Mouse (Mus musculus) left cerebral cortex, postnatal 10 days (tissue): ENCODE measurements around the gene Ptbp1. TPM values are rescaled to one million over a fixed set of nuclear protein-coding genes. Genes with fewer than 3 reads are reported as not detected.

Experiments
- DNase-seq, 2 experiments: peaks; one replicate each; pipeline ENCODE4 v3.0.0; 2021 to 2022; ENCODE audit warnings: low spot score in 2 of 2, mixed read lengths in 1 of 2; ENCODE audit errors: extremely low spot score in 1 of 2
- intact Hi-C: fragments of 180-260 bp; cut with DNase I; formaldehyde crosslinking; loops from one replicate; pipeline ENCODE4 v1.15.1; 2025
- microRNA-seq: library from miRNA; unstranded; fragments of <30 nt; microRNA quantifications from one replicate; pipeline ENCODE4 v1.2.0, GENCODE M21; 2022
- total RNA-seq, 2 experiments: library from RNA; stranded (reverse); gene quantifications; 2 replicates each; pipeline ENCODE4 v1.2.3; 2021

The Ptbp1 gene
- total RNA-seq, 2 experiments from 2014 or later = 58.2 to 62.2 TPM

DNA sequence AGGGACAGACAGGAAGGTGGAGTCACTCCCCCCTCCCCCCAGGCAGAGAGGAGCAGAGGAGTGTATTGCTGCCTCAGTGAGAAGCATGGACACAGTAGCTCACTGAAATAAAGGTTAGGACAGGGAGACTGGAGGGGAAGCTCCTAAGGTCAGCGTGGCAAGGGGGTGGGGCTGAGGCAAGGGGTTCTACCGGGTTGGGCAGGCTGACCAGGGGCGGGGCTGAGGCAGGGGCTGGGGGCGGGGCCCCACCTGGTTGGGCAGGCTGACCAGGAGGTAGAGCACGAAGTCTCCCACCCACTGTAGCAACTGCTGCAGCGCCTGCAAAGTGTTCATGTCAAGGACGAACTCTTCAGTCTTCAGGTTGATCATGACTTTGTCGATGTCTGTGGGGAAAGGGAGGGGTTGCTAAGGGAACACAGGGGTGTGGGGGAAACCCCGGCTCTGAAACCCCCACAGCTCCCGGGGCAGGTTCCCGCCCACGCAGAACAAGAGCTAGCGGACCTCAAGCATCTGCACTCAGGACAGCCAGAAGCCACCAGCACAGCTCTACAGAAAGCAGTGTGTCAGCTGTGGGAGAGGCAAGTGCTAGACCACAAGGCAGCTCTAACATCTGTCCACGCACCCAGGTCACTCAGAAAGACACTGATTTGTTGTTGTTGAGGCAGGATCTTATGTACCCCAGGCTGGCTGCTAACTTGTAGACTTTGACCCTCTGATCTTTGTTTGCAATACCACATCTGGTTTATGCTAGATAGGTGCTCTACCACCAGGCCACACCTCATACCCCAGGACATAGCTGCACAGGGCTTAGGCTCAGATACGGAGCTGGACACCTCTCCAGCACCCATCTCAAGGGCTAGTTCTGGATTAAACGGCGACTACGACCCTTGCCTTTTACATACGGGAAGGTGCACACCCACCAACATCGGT is 43.4 kb downstream of the Ptbp1 start:
- DNase-seq = no peak
- intact Hi-C loops = no loop called here

DNA sequence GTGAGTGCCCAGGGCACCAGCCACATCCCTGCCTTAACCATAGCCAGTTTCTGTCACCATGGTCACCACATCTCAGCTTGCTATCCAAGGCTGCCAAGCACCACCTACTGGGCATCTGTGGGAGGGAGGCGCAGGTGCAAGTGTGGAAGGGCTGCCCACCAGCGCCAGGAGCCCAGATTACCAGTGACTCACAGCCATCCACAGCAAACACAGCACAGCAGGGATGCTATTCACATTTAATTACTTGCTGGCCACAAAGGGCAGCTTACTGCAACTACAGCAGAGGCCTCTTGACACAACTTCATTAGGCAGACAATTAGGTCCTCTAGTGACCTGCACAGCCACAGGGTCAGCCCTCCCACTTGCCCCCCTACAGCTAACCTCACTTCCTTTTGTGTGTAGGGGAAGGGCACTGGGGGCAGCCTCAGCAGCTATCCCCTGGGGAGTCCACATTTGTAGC is 46.8 kb downstream of the Ptbp1 start:
- intact Hi-C loops = no loop called here
- DNase-seq = no peak

DNA sequence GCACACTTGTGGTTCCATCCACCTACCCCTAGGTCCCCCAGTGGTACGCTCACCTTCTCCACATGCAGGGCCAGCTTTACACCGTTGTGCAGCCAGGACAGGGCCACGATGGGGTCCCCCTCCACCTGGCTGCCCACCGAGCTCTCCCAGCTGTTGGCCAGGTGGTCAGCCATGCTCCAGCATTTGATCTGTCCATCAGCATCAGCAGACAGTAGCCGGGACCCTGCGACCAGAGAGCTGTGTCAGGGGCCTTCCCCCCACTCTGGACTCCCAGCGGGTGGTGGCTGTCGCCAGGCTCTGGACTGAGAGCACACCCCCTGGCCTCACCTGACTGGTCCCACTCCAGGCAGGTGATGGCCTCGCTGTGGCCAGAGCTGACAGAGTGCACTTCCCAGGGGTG is 52.5 kb downstream of the Ptbp1 start:
- intact Hi-C loops = no loop called here
- DNase-seq = no peak

DNA sequence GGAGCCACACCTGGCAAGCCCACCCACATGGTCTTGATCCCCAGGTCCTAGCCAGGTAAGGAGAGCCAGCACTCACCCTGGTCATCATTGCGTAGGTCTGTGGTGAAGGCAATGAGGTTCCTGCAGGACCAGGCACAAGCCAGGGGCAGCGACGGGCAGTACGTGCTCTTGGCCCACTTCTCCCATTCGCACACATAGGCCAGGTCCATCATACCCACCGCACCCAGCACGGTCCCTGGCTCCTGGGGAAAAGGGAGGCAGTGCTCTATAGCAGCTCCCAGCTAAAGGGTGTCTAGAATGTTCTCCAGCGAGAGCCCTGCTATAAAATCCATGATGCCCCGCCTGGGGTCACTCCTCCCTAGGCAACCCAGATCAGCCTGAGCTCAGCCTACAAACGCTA is 53.2 kb downstream of the Ptbp1 start:
- no peak for DNase-seq
- intact Hi-C loops = no loop called here

DNA sequence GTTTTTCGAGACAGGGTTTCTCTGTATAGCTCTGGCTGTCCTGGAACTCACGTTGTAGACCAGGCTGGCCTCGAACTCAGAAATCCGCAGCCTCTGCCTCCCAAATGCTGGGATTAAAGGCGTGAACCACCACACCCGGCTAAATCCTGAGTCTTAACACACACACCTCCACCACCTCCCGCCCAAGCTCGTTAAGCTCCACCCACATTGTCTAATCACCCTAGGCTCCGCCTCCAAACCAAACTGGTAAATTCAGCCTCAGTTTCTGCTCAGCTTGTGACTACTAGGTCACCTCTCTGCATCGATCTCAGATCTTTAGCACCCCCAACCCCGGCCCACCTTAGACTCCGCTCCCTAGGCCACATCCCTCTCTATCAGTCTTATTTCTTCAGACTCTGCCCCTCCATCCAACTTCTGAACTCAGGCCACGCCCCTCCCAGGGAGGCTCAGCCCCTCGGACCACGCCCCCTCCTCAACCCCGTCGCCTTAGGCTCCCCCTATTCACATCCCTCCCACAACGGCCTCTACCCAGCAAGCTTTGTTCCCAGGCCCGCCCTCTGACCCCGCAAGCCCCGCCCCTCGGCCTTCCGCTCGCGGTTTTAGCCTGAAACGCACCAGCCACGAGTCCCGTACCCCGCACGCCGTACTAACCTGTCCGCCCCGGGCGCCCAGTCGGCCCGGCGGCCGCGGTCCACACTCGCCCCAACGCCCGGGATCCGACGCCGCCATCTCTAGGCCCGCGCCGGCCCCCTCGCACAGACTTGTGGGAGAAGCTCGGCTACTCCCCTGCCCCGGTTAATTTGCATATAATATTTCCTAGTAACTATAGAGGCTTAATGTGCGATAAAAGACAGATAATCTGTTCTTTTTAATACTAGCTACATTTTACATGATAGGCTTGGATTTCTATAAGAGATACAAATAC is 54.2 kb downstream of the Ptbp1 start, which contains the start of gene Med16:
TSS of gene Med16 (minus strand) at position 757 of the 925 bp plus-strand sequence.
- intact Hi-C loops = no loop called here
- DNase-seq = peak; percentile 90 to 97

DNA sequence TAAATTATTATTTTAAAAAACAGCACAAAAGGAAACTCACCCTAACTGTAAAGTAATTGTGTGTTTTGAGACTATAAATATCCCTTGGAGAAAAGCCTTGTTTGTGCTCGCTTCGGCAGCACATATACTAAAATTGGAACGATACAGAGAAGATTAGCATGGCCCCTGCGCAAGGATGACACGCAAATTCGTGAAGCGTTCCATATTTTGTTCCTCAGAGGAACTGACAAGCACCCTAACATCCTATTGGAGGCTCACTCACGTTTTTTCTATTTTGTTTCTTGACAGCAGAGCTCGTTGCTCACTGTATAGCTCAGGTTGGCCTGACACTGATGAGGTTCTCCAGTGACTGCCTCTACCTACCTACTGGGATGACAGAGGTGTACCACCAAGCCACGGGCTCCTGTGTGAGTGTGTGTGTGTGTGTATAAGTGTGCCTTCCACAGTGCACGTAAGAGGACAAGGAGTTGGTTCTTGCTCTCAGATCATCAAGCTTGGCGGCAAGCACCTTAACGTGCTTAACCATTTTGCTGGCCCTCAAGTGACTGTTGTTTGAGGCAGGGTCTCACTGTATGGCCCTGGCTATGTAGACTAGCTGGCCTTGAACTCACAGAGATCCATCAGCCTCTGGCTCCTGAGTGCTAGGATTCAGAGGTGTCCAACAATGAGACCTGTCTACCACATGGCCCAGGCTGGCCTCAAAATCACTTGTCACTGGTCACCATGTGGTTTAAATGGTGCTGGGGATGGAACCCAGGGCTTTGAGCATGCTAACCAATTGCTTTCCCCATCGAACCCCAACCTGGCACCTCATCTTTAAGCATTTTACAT is 55.1 kb downstream of the Ptbp1 start:
- peak in 1 of 2 experiments; percentile 72 for DNase-seq
- intact Hi-C loops = no loop called here

DNA sequence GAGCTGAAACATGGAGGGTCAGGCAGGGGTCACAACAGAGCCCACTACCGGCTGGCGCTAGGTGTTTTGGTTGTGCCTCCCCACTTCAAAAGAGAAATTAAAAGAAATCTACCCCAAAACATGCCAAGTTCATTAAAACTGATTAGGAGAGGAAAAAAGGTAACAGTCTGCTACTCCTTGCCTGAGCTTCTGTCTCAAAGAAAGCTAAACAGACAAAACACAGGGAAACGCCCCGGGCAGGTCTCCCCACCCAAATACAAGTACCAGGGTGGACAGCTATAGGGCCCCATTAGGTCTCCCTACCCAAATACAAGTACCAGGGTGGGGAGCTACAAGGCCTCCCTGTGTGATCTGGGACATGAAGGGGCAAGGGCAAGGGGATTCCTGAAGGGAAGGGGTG is 56.3 kb downstream of the Ptbp1 start, which contains the start of gene Gm26602:
TSS of gene Gm26602 (plus strand) at position 301 of the 400 bp plus-strand sequence.
- intact Hi-C loops = no loop called here
- DNase-seq = no peak

DNA sequence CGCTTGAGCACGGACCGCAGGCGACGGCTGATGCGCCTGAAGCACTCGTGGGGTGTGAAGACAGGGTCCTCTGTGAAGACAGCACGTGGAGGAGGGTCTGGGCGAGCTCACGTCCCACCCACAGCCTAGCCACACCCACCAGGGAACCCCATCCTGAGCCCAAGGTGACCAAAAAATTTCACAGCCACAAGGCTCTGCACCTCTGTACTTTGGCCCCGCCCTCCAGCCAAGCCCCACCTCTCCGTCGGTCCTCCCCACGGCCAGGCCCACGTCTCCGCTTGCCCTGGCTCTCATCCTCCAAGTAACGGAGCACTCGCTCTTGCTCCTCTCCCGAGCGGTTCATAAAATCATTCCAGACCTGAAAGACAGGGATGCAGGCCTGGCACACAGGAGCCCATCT is 58.2 kb downstream of the Ptbp1 start:
- DNase-seq = peak in 1 of 2 experiments; percentile 44
- intact Hi-C loops = no loop called here

Small RNA genes lying within 50 kb of the gene (microRNA-seq; reads per million reads assigned to microRNA genes)
- not detected for gene Mir6910

Other genes starting within 250 kb of the Ptbp1 start
- 10 to 100 TPM; 13.3 to 14.2 TPM for gene C2cd4c, start 240.4 kb upstream of the Ptbp1 start, total RNA-seq
- gene Shc2, start 216.5 kb upstream of the Ptbp1 start, total RNA-seq = 10 to 100 TPM; 47.1 to 50.7 TPM
- gene Odf3l2, start 208.7 kb upstream of the Ptbp1 start, total RNA-seq = under 1 TPM; 0.39 to 0.73 TPM
- gene Madcam1, start 189.9 kb upstream of the Ptbp1 start, total RNA-seq = under 1 TPM; 0.47 to 0.49 TPM
- 10 to 100 TPM; 69.6 to 72.6 TPM for gene Tpgs1, start 185.1 kb upstream of the Ptbp1 start, total RNA-seq
- 10 to 100 TPM; 64.9 to 66.8 TPM for gene Cdc34, start 172.2 kb upstream of the Ptbp1 start, total RNA-seq
- 1 to 10 TPM; 1.2 to 1.5 TPM for gene Gzmm, start 165.4 kb upstream of the Ptbp1 start, total RNA-seq
- 100 to 1,000 TPM; 697 to 706 TPM for gene Bsg, start 149.9 kb upstream of the Ptbp1 start, total RNA-seq
- 10 to 100 TPM; 75.5 to 80.0 TPM for gene Hcn2, start 137.8 kb upstream of the Ptbp1 start, total RNA-seq
- 10 to 100 TPM; 40.1 to 43.7 TPM for gene Polrmt, start 107.8 kb upstream of the Ptbp1 start, total RNA-seq
- gene Fgf22, start 99.4 kb upstream of the Ptbp1 start, total RNA-seq = 1 to 10 TPM; 1.9 to 3.0 TPM
- gene Rnf126, start 87.5 kb upstream of the Ptbp1 start, total RNA-seq = 10 to 100 TPM; 90.7 to 95.8 TPM
- 1 to 10 TPM; 1.7 to 2.6 TPM for gene Fstl3, start 77.2 kb upstream of the Ptbp1 start, total RNA-seq
- under 1 TPM; 0.32 to 0.54 TPM for gene Prss57, start 63.5 kb upstream of the Ptbp1 start, total RNA-seq
- gene Palm, start 60.9 kb upstream of the Ptbp1 start, total RNA-seq = 100 to 1,000 TPM; 430 to 432 TPM
- gene Misp, start 33.4 kb upstream of the Ptbp1 start, total RNA-seq = under 1 TPM; 0.30 to 0.51 TPM
- 1 to 10 TPM; 4.5 to 5.2 TPM for gene Prtn3, start 20.0 kb downstream of the Ptbp1 start, total RNA-seq
- 100 to 1,000 TPM; 135 to 142 TPM for gene Plppr3, start 20.2 kb downstream of the Ptbp1 start, total RNA-seq
- not detected for gene Elane, start 31.8 kb downstream of the Ptbp1 start, total RNA-seq
- gene Cfd, start 36.4 kb downstream of the Ptbp1 start, total RNA-seq = not detected
- gene Med16, start 54.5 kb downstream of the Ptbp1 start, total RNA-seq = 10 to 100 TPM; 55.4 to 61.9 TPM
- gene Gm26602, start 56.4 kb downstream of the Ptbp1 start, total RNA-seq = not detected
- gene Kiss1r, start 62.5 kb downstream of the Ptbp1 start, total RNA-seq = 1 to 10 TPM; 6.8 to 8.4 TPM
- gene R3hdm4, start 66.8 kb downstream of the Ptbp1 start, total RNA-seq = 100 to 1,000 TPM; 389 to 406 TPM
- gene Arid3a, start 72.6 kb downstream of the Ptbp1 start, total RNA-seq = 1 to 10 TPM; 6.0 to 7.1 TPM
- gene Wdr18, start 105.7 kb downstream of the Ptbp1 start, total RNA-seq = 10 to 100 TPM; 46.2 to 49.9 TPM
- gene Grin3b, start 116.3 kb downstream of the Ptbp1 start, total RNA-seq = under 1 TPM; 0.24 to 0.28 TPM
- 100 to 1,000 TPM; 136 TPM for gene Tmem259, start 129.9 kb downstream of the Ptbp1 start, total RNA-seq
- 10 to 100 TPM in 1 of 2 experiments, 1 to 10 TPM in 1; 8.9 to 12.4 TPM for gene Cnn2, start 134.2 kb downstream of the Ptbp1 start, total RNA-seq
- gene Abca7, start 142.1 kb downstream of the Ptbp1 start, total RNA-seq = 1 to 10 TPM; 8.5 to 9.8 TPM
- 1 to 10 TPM; 3.3 to 4.5 TPM for gene Arhgap45, start 162.2 kb downstream of the Ptbp1 start, total RNA-seq
- 10 to 100 TPM; 64.1 to 66.0 TPM for gene Polr2e, start 185.4 kb downstream of the Ptbp1 start, total RNA-seq
- 100 to 1,000 TPM; 436 to 469 TPM for gene Gpx4, start 192.7 kb downstream of the Ptbp1 start, total RNA-seq